Mouse (Mus musculus) liver, embryonic 18 days (tissue): ENCODE results near the gene Ptrh2. TPM values are rescaled to one million over a fixed set of nuclear protein-coding genes. Genes with fewer than 3 reads are reported as not detected.

Experiments used
- polyA plus RNA-seq: library from polyadenylated mRNA; depleted of rRNA; stranded (reverse); fragments of >200 nt; gene quantifications from 2 replicates; pipeline ENCODE4 v1.2.3, GENCODE M21; 2012; rRNA removed

Ptrh2 gene
- 7.0 and 7.5 TPM in 2 replicates for polyA plus RNA-seq

GRCm38 (mm10) chr11:86683395-86684125 lies at the start of gene Ptrh2, which contains the start of gene Vmp1:
TSS of gene Ptrh2 (plus strand) at chr11:86683985.
TSS of gene Vmp1 (minus strand) at chr11:86683836.

Other genes starting within 250 kb of the Ptrh2 start
- 5.8 and 6.4 TPM in 2 replicates for gene Rnft1, start 199.3 kb upstream of the Ptrh2 start, polyA plus RNA-seq
- gene Rps6kb1, start 139.2 kb upstream of the Ptrh2 start, polyA plus RNA-seq = 8.2 and 8.9 TPM in 2 replicates
- 3.2 and 3.3 TPM in 2 replicates for gene Tubd1, start 139.0 kb upstream of the Ptrh2 start, polyA plus RNA-seq
- gene Vmp1, start 149 bp upstream of the Ptrh2 start, polyA plus RNA-seq = 55.4 and 63.3 TPM in 2 replicates
- 54.9 and 56.2 TPM in 2 replicates for gene Cltc, start 73.6 kb downstream of the Ptrh2 start, polyA plus RNA-seq
- gene Dhx40, start 123.8 kb downstream of the Ptrh2 start, polyA plus RNA-seq = 4.9 and 5.0 TPM in 2 replicates